Mouse (Mus musculus) midbrain, embryonic 10.5 days (tissue): ENCODE measurements around the gene Ncoa3. TPM values are rescaled to one million over a fixed set of nuclear protein-coding genes. Genes with fewer than 3 reads are reported as not detected.

Source experiments
- DNase-seq: peaks from one replicate; pipeline ENCODE4 v3.0.0-alpha.2; 2017; ENCODE audit warnings: low spot score
- H3K27ac ChIP-seq: fragments of 300-500 bp; sonication (generic); replicated peaks from 2 replicates; pipeline ENCODE4 v1.5.1; 2016; ENCODE audit warnings: mild to moderate bottlenecking
- H3K27me3 ChIP-seq: fragments of 300-500 bp; sonication (generic); 2 replicates; pipeline ENCODE4 v1.6.1; 2016; ENCODE audit warnings: low read depth, mild to moderate bottlenecking; ENCODE audit not compliant: poor library complexity, severe bottlenecking
- H3K36me3 ChIP-seq: fragments of 300-500 bp; sonication (generic); 2 replicates; pipeline ENCODE4 v1.6.1; 2016; ENCODE audit warnings: mild to moderate bottlenecking, moderate library complexity
- H3K4me1 ChIP-seq: fragments of 300-500 bp; sonication (generic); 2 replicates; pipeline ENCODE4 v1.6.1; 2016
- H3K4me3 ChIP-seq: fragments of 300-500 bp; sonication (generic); 2 replicates; pipeline ENCODE4 v1.5.1; 2016; ENCODE audit warnings: mild to moderate bottlenecking, moderate library complexity
- H3K9me3 ChIP-seq: fragments of 300-500 bp; sonication (generic); replicated peaks from 2 replicates; pipeline ENCODE4 v1.6.1; 2016; ENCODE audit warnings: mild to moderate bottlenecking
- WGBS: fragments of 180-500 bp; shearing (Covaris S2); methylation state at CpG from one replicate; pipeline ENCODE4 v1.1.7; 2016; 5-methylcytosine and 5-hydroxymethylcytosine counted together
- polyA plus RNA-seq: library from polyadenylated mRNA; unstranded; fragments of >200 nt; fragmentation: Nextera tagmentation; extraction: Ambion mirVana; gene quantifications from 2 replicates; pipeline ENCODE4 v1.2.1, GENCODE M21; 2016

Ncoa3 gene
- polyA plus RNA-seq, 1 experiment from 2014 or later = 15.2 TPM

DNA sequence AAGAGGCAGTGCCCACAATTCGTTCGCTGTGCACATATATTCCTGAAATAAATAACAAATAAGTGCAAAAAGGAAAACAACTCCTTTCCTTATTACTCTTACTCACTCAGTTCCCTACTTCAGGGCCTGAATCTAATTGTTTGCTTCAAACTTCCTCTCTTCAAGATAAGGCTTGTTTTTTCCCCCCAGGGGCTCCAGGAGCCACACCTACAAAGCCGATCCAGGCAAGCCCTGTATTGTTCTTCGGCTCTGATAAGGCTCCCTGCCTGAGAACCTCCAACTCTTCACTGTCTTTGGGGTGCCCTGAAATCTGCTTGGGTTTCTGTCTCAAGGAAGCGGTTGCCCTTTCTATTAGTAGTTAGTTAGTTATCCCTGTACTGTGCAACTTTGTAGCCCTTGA lies 15.6 kb upstream of the Ncoa3 start:
- no peaks in the 10 kb centered on the region for H3K36me3 ChIP-seq
- DNase-seq = no peak
- H3K27ac ChIP-seq = no peak overlapping the region; the same call in 1 of the 2 replicates
- peaks cover 4% of the 10 kb centered on the region; the same call in 1 of the 2 replicates for H3K4me1 ChIP-seq
- H3K9me3 ChIP-seq = peaks cover 4% of the 10 kb centered on the region; the same call in 1 of the 2 replicates
- no peak overlapping the region for H3K4me3 ChIP-seq
- 59% methylated on average over 5 of the region's 5 CpGs for WGBS
- H3K27me3 ChIP-seq = no peaks in the 10 kb centered on the region

GRCm38 (mm10) chr2:165978119-165978518 lies 14.3 kb upstream of the Ncoa3 start:
- 95% methylated on average over 1 of the region's 1 CpGs for WGBS
- Histone ChIP-seq H3K4me1 (peaks cover 4% of the 10 kb centered on the region; the same call in 1 of the 2 replicates), H3K27ac (no peak overlapping the region), H3K9me3 (peaks cover 4% of the 10 kb centered on the region; the same call in 1 of the 2 replicates), H3K4me3 (no peak overlapping the region), H3K36me3 (no peaks in the 10 kb centered on the region), H3K27me3 (no peaks in the 10 kb centered on the region)
- no peak for DNase-seq

DNA sequence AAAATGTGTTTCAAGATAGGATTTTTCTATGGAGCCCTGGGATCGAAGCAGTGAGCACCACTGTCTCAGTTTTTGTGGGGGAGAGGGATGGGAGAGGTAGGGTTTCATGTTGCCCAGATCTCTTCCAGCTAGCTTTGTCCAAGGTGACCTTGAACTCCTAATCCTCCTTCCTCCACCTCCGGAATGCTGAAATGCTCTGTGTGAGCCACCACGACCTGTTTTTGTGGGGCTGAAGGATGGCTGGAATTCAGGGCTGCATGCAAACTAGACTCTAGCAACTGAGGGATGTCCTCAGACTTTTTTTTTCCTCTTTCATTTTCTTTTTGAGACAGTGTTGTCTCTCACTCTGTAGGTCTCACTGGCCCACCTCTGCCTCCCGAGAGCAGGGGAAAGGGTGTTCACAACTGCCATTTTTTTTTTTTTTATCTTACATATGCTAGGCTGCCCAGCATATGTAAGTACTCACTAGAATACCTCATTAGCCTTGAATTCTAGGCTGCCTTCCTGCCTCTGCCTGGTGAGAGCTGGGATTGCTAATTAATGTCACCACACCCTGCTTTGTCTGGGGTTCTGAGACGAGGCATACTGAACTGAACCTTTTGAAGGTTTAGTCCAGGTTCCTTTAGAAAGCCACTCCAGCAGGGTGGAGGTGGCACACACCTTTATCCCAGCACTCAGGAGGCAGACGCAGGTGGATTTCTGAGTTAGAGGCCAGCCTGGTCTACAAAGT lies 11.0 kb upstream of the Ncoa3 start:
- WGBS = 68% methylated on average over 6 of the region's 6 CpGs
- Histone ChIP-seq H3K9me3 (peaks cover 4% of the 10 kb centered on the region; the same call in 1 of the 2 replicates), H3K27me3 (no peaks in the 10 kb centered on the region), H3K27ac (no peak overlapping the region), H3K4me3 (no peak overlapping the region), H3K36me3 (no peaks in the 10 kb centered on the region), H3K4me1 (peaks cover 4% of the 10 kb centered on the region; the same call in 1 of the 2 replicates)
- no peak for DNase-seq

DNA sequence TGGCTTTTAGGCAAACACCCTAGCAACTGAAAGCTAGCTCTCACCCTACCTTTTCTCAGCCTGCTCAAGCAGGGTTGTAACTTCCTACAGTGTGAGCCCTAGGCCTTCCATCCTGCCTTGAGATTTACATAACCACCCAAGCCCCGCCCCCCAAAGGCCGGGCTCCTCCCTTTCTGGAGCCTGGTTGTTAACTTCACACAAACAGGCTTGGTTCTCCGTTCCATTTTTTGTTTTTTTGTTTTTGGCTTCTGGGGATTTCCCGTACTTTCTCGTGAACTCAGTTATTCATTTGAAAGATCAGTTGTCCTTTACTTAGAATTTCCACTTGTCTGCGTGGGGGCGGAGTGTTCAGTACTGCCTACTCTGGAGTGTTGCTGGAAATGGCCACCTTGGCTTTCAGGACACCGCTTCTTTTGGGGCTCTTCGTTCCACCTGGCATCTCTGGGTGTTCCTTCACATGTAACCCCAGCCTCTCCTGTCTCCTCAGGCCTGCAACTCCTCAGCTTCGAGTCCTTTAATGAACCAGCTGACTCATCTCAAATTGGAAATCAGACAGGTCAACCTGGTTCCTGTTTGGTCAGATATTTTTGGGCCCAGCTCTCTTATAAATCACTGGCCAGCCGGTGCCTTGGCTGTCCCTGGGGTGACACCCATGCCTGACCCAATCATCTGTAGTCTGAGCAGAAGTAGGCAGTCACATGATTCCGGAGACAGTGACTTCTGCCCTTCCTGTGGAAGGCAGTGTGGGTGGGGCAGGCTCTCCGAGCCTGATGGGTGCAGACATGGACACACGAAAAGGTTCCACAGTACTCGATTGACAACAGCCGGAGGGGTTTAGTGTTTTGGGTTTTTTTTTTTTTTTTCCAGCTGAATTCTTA lies 9.7 kb upstream of the Ncoa3 start:
- DNase-seq = no peak
- Histone ChIP-seq H3K27ac (no peak overlapping the region), H3K27me3 (0 out of 2 replicates have a peak, but pooled peaks cover 4% of the 10 kb centered on the region), H3K4me3 (no peak overlapping the region), H3K9me3 (peaks cover 4% of the 10 kb centered on the region; the same call in 1 of the 2 replicates), H3K4me1 (peaks cover 14% of the 10 kb centered on the region), H3K36me3 (no peaks in the 10 kb centered on the region)
- WGBS = 65% methylated on average over 16 of the region's 16 CpGs

GRCm38 (mm10) chr2:165984318-165984717 lies 8.1 kb upstream of the Ncoa3 start:
- Histone ChIP-seq H3K4me1 (peaks cover 20% of the 10 kb centered on the region), H3K4me3 (no peak overlapping the region), H3K9me3 (no peaks in the 10 kb centered on the region), H3K27ac (no peak overlapping the region), H3K36me3 (no peaks in the 10 kb centered on the region), H3K27me3 (0 out of 2 replicates have a peak, but pooled peaks cover 4% of the 10 kb centered on the region)
- 89% methylated on average over 1 of the region's 1 CpGs for WGBS
- DNase-seq = no peak

- 90% methylated on average over 6 of the region's 6 CpGs for WGBS
- no peak for DNase-seq
- Histone ChIP-seq H3K4me1 (peaks cover 20% of the 10 kb centered on the region), H3K36me3 (no peaks in the 10 kb centered on the region), H3K27me3 (0 out of 2 replicates have a peak, but pooled peaks cover 4% of the 10 kb centered on the region), H3K4me3 (no peak overlapping the region), H3K27ac (no peak overlapping the region), H3K9me3 (no peaks in the 10 kb centered on the region)
Observed at GRCm38 (mm10) chr2:165984891-165985290, 7.5 kb upstream of the Ncoa3 start.

DNA sequence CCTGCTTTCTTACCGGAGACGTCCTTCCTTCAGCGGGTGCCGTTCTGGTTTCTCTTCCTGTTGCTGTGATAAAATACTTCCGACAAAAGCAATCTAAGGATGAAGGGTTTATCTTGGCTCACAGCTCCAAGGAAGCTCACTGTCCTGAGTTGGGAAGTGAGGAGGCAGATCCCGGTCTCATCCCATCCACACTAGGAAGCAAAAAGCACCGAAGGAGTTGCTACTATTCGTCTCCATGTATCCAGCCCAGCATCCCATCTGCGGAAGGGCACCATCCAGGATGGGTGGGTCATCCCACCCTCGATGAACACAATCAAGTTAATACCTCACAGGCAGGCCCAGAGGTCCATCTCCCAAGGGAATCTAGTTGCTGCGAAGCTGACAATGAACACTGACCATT lies 6.9 kb upstream of the Ncoa3 start:
- Histone ChIP-seq H3K36me3 (no peaks in the 10 kb centered on the region), H3K9me3 (no peaks in the 10 kb centered on the region), H3K4me1 (peaks cover 20% of the 10 kb centered on the region), H3K27ac (no peak overlapping the region), H3K4me3 (no peak overlapping the region), H3K27me3 (0 out of 2 replicates have a peak, but pooled peaks cover 4% of the 10 kb centered on the region)
- DNase-seq = no peak
- 94% methylated on average over 11 of the region's 11 CpGs for WGBS

DNA sequence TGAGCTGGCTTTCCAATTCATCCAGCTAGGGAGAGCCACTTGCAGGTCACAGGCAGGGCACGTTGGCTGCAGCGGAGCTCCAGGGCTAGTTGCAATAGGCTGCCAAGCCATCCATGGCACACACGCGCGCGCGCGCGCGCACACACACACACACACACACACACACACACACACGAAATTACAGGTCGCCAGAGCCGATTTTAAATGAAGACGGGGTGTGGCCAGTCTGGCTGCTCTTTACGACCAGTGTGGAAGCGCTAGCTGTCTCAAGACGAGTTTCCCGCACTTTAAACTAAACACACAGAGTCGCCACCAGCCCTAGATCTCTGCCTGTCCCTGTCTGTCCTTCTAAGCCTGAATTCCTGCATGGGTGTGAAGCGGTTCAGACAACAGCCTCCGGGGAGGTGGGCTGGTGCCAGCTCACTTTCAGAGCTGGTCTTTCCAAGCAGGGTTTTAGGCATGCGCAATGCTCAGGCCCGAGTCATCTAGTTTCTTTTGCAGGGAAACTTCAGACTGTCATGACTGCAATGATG lies 5.4 kb upstream of the Ncoa3 start:
- Histone ChIP-seq H3K4me1 (peaks cover 18% of the 10 kb centered on the region), H3K36me3 (no peaks in the 10 kb centered on the region), H3K27me3 (0 out of 2 replicates have a peak, but pooled peaks cover 4% of the 10 kb centered on the region), H3K27ac (peak overlapping the region; percentile 75), H3K9me3 (no peaks in the 10 kb centered on the region), H3K4me3 (peak overlapping the region; percentile 55)
- 3% methylated on average over 23 of the region's 23 CpGs for WGBS
- DNase-seq = peak; percentile 70

DNA sequence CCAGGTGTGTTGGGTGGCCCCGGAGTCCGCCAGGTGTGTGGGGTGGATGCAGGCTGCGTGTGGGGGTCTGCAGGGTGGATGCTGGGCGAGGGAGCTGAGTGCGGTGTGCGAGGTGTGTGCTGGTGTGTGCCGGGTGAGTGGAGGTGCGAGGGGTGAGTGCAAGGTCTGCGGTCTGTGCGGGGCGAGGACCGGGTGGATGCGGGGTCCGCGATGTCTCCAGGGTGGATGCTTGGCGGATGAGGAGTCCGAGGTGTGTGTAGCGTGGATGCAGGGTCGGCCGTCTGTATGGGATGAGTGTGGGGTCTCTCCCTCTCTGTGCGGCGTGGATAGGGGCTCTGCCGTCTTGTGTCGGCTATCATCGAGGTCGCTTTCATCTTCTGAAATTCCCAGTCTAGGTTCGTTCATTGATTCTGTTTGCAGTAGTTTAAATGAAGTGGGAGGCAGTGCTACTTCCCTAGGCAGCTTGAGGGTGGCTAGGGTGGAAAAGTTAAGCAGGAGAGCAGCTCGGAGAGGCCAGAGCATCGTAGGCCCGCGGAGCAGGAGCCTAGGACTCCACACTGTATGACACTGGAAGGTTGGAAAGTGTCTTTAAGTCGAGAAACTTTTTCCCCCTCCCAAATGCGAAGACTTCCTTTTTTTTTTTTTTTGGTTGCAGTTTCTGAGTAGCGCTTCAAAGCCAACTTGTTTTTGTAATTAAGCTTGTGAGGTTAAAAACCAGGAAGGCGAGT lies 901 bp downstream of the Ncoa3 start:
- 5% methylated on average over 35 of the region's 35 CpGs for WGBS
- peak overlapping the region; percentile 99 for H3K4me3 ChIP-seq
- peak overlapping the region; percentile 94 for H3K27ac ChIP-seq
- peaks cover 9% of the 10 kb centered on the region for H3K36me3 ChIP-seq
- H3K4me1 ChIP-seq = peaks cover 23% of the 10 kb centered on the region
- peaks cover 3% of the 10 kb centered on the region; the same call in 1 of the 2 replicates for H3K9me3 ChIP-seq
- no peaks in the 10 kb centered on the region for H3K27me3 ChIP-seq
- DNase-seq = no peak

- H3K9me3 ChIP-seq = peaks cover 3% of the 10 kb centered on the region; the same call in 1 of the 2 replicates
- 91% methylated on average over 4 of the region's 4 CpGs for WGBS
- H3K4me1 ChIP-seq = peaks cover 33% of the 10 kb centered on the region
- H3K4me3 ChIP-seq = peak overlapping the region; percentile 99; the same call in 1 of the 2 replicates
- H3K36me3 ChIP-seq = peaks cover 9% of the 10 kb centered on the region
- no peak for DNase-seq
- H3K27ac ChIP-seq = no peak overlapping the region
- no peaks in the 10 kb centered on the region for H3K27me3 ChIP-seq
Observed at GRCm38 (mm10) chr2:165994341-165994740, 1.9 kb downstream of the Ncoa3 start.

DNA sequence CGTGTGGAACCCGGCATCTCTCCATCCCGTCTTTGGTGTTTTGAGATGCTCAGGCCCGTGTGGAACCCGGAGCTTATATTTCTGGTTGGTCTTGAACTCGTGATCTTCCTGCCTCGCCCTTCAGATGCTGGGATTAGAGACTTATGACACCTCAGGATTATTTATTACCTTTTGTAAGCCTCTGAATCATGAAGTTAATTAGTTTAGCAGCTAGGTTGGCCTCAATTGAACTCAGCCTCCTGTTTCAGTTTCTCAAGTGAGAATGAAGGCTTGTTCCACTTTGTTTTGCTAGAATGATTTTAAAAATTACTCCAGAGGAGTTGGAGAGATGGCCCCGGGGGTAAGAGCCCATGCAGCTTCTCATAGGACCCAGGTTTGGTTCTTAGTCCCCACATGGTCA lies 3.3 kb downstream of the Ncoa3 start:
- peaks cover 47% of the 10 kb centered on the region for H3K4me1 ChIP-seq
- H3K9me3 ChIP-seq = peaks cover 3% of the 10 kb centered on the region; the same call in 1 of the 2 replicates
- peaks cover 9% of the 10 kb centered on the region for H3K36me3 ChIP-seq
- no peak overlapping the region for H3K27ac ChIP-seq
- WGBS = 91% methylated on average over 8 of the region's 8 CpGs
- H3K27me3 ChIP-seq = no peaks in the 10 kb centered on the region
- no peak for DNase-seq
- no peak overlapping the region for H3K4me3 ChIP-seq

DNA sequence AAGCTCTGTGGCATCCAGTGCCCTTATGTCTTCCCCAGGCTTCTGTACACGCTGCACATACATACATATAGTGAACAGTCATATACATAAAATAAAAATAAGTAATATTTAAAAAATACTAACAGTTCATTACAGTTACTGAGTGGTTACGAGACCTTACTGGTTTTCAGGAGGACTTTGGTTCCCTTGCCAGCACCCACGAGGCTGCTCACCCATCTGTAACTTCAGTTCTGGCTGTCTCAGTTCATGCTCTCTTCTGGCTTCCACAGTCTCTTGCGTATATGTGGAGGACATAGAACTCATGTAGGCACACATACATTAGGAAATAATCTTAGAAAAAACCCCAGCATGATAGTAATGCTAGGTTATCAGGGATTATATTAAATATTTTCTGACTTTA lies 3.7 kb downstream of the Ncoa3 start:
- Histone ChIP-seq H3K27ac (no peak overlapping the region), H3K4me3 (no peak overlapping the region), H3K4me1 (peaks cover 51% of the 10 kb centered on the region), H3K9me3 (peaks cover 3% of the 10 kb centered on the region; the same call in 1 of the 2 replicates), H3K27me3 (no peaks in the 10 kb centered on the region), H3K36me3 (peaks cover 9% of the 10 kb centered on the region)
- WGBS = 93% methylated on average over 4 of the region's 4 CpGs
- DNase-seq = no peak
